25 mouse cellular contexts compared by ENCODE assay signal in the genomic region with DNA sequence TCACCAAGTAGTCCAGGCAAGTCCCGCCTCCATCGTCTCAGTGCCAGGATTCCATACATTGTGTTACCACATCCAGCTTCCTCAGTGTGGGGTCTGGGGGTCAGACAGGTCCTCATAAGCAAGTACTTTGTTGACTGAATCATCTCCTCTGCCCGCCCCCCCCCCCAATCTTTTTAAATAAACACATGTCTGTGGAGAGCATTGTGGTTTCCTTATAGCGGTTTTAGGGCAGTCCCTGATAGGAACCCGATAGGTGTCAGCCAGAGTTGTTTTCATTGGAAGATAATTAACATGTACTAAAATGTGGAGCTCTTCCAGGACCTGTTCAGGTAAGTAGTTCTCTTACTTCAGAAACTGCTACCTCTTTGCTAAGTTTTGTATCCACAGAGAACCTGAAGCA. TPM values are rescaled to one million over a fixed set of nuclear protein-coding genes. Genes with fewer than 3 reads are reported as not detected.
DNase-seq lines count a peak whose midpoint lies in the region; ATAC-seq and TF ChIP-seq lines count a peak whose summit lies in the region.
"Had no signal": no experiment of that assay in that cellular context is flagged by ENCODE, and none has a peak within 500 bp of the region (broad histone marks: within the 10 kb centered on the region; RNA-seq: fewer than 3 reads in every experiment).

No protein-coding gene starts in this region.

- H3K36me3 ChIP-seq in heart, embryonic 10.5 days: peaks cover 15% of the 10 kb centered on the region
- H3K36me3 ChIP-seq in heart, adult 2 months (ENCODE audit: control insufficient read depth, insufficient read depth, low read length): no peaks in the 10 kb centered on the region
- H3K36me3 ChIP-seq: neural tube, embryonic 12.5 days had no signal

- H3K27me3 ChIP-seq in heart, embryonic 10.5 days (ENCODE audit: insufficient read depth, poor library complexity, severe bottlenecking): no peaks in the 10 kb centered on the region
- H3K27me3 ChIP-seq in heart, adult 2 months (ENCODE audit: control insufficient read depth, insufficient read depth, low read length): no peaks in the 10 kb centered on the region
- H3K27me3 ChIP-seq: heart, embryonic 13.5 days; neural tube, embryonic 12.5 days had no signal

- TF ChIP-seq CTCF in heart, adult 2 months (IDR thresholded peaks at IDR 0.05): no peak

- whole genome bisulfite sequencing in heart, embryonic 10.5 days: 70% methylated on average over 5 of the region's 5 CpGs
- 71% methylated on average over 5 of the region's 5 CpGs for WGBS in heart, adult 2 months

- TF ChIP-seq POLR2A in heart, adult 2 months (IDR thresholded peaks at IDR 0.05; ENCODE audit: insufficient read depth, low read depth, low read length): no peak

- DNase-seq in heart, embryonic 10.5 days (ENCODE audit: low spot score): no peak
- no peak for DNase-seq in heart, adult 2 months
- peak; percentile 27 for DNase-seq in testis, postnatal 10 days (ENCODE audit: low spot score)
- DNase-seq in testis, postnatal 14 days (ENCODE audit: low spot score): no peak
- DNase-seq in layer of hippocampus, postnatal 36 days: no peak
- DNase-seq: adrenal gland, postnatal 36 days; B cell, adult 2 months; cerebellum, postnatal 10 days; gastrocnemius, adult 2 months; kidney, adult 2 months; layer of hippocampus, adult 9-11 months; right cerebral cortex, postnatal 14 days; spleen, adult 18-20 months; thymus, adult 18-20 months; thymus, postnatal 4 days had no signal

- no peaks in the 10 kb centered on the region for H3K79me2 ChIP-seq in heart, adult 2 months (replicated peaks; ENCODE audit: control insufficient read depth, insufficient read depth, low read length)

- no peaks in the 10 kb centered on the region for H3K9me3 ChIP-seq in heart, embryonic 10.5 days
- H3K9me3 ChIP-seq: forebrain, embryonic 10.5 days; heart, embryonic 13.5 days; midbrain, embryonic 10.5 days; neural tube, embryonic 12.5 days had no signal

- H3K4me3 ChIP-seq in heart, embryonic 10.5 days: no peak overlapping the region
- H3K4me3 ChIP-seq in heart, adult 2 months: no peak overlapping the region
- H3K4me3 ChIP-seq: forebrain, embryonic 10.5 days; gastrocnemius, adult 2 months; heart, embryonic 13.5 days; left cerebral cortex, adult 2 months; midbrain, embryonic 10.5 days; neural tube, embryonic 12.5 days had no signal

- intact Hi-C loops in heart, adult 2 months (cut with DNase I): no loop called here

- H3K9ac ChIP-seq in heart, adult 2 months (ENCODE audit: low read depth, low read length): no peak overlapping the region
- H3K9ac ChIP-seq: hindbrain, embryonic 14.5 days; liver, embryonic 14.5 days; neural tube, embryonic 12.5 days had no signal

- peak overlapping the region; percentile 62; the same call in 1 of the 2 replicates for H3K27ac ChIP-seq in heart, embryonic 10.5 days
- H3K27ac ChIP-seq in heart, adult 2 months: no peak overlapping the region
- H3K27ac ChIP-seq: forebrain, embryonic 10.5 days; gastrocnemius, adult 2 months; hindbrain, embryonic 14.5 days; kidney, postnatal 0 days; left cerebral cortex, adult 2 months; liver, embryonic 14.5 days; midbrain, embryonic 10.5 days; neural tube, embryonic 12.5 days had no signal

- TF ChIP-seq EP300 in heart, adult 2 months (IDR thresholded peaks at IDR 0.05; ENCODE audit: insufficient read depth, low read depth, low read length): no peak

- peaks cover 23% of the 10 kb centered on the region for H3K4me1 ChIP-seq in heart, embryonic 10.5 days
- H3K4me1 ChIP-seq in heart, adult 2 months (ENCODE audit: control insufficient read depth, insufficient read depth, low read length): no peaks in the 10 kb centered on the region; the same call in 1 of the 2 replicates
- H3K4me1 ChIP-seq: forebrain, embryonic 10.5 days; midbrain, embryonic 10.5 days; neural tube, embryonic 12.5 days had no signal

- 0 out of 2 replicates have a peak, but pooled peaks have one; percentile 14 for ATAC-seq in granulocyte monocyte progenitor cell, adult 5-6 weeks (replicated peaks; ENCODE audit: poor library complexity, severe bottlenecking)
- ATAC-seq in monocyte, adult 5-6 weeks (replicated peaks; ENCODE audit: insufficient number of reproducible peaks, low FRiP score, low TSS enrichment, poor library complexity, severe bottlenecking): no peak

RNA-seq across cellular contexts. Expression of gene Mtx3, which starts 14.2 kb away (rescaled TPM):
- 2.7 and 3.5 TPM in 2 replicates for polyA plus RNA-seq in heart, embryonic 10.5 days (2016; fragmentation: Nextera tagmentation; extraction: Ambion mirVana)
- 1 to 10 TPM; 4.3 to 6.3 TPM for total RNA-seq in heart, adult 2 months (2021)
- 4.0 and 7.8 TPM in 2 replicates for polyA plus RNA-seq in heart, adult 2 months (2012; rRNA removed)
- total RNA-seq in granulocyte monocyte progenitor cell, adult 5-6 weeks (2014; fragmentation: Nextera tagmentation): 8.9 and 20.5 TPM in 2 replicates
- total RNA-seq in granulocyte monocyte progenitor cell, adult 5-6 weeks (2017): 6.5 and 11.1 TPM in 2 replicates
- 10 to 100 TPM; 27.5 to 36.7 TPM for total RNA-seq in layer of hippocampus, postnatal 36 days (2021)
- total RNA-seq in monocyte, adult 5-6 weeks (2017): 7.1 to 9.0 TPM (median 7.6 TPM) in 3 replicates
